Mouse (Mus musculus) intestine, embryonic 14.5 days (tissue): Measurements from ENCODE around the gene Trim71. TPM values are rescaled to one million over a fixed set of nuclear protein-coding genes. Genes with fewer than 3 reads are reported as not detected.

ENCODE experiments used
- ATAC-seq: fragments of 200-750 bp; cut with Nextera tagmentation; replicated peaks from 2 replicates; pipeline ENCODE4 v1.8.0; 2017; ENCODE audit warnings: low read depth, moderate number of reproducible peaks, moderate TSS enrichment, moderate library complexity; ENCODE audit not compliant: low FRiP score, low TSS enrichment
- DNase-seq: peaks from one replicate; pipeline ENCODE4 v3.0.0-alpha.2; 2018; ENCODE audit warnings: low spot score
- H3K27ac ChIP-seq: fragments of 300-500 bp; sonication (generic); 2 replicates; pipeline ENCODE4 v1.5.1; 2014; ENCODE audit warnings: low read depth, mild to moderate bottlenecking, control low read depth
- H3K27me3 ChIP-seq: fragments of 300-500 bp; sonication (generic); replicated peaks from 2 replicates; pipeline ENCODE4 v1.6.1; 2014; ENCODE audit warnings: low read length, control low read depth; ENCODE audit not compliant: control insufficient read depth, insufficient read depth
- H3K36me3 ChIP-seq: fragments of 300-500 bp; sonication (generic); 2 replicates; pipeline ENCODE4 v1.6.1; 2014; ENCODE audit warnings: low read length, control low read depth; ENCODE audit not compliant: control insufficient read depth, insufficient read depth
- H3K4me1 ChIP-seq: fragments of 300-500 bp; sonication (generic); replicated peaks from 2 replicates; pipeline ENCODE4 v1.6.1; 2014; ENCODE audit warnings: low read length, control low read depth, mixed read lengths; ENCODE audit not compliant: control insufficient read depth, insufficient read depth
- H3K4me2 ChIP-seq: fragments of 300-500 bp; sonication (generic); 2 replicates; pipeline ENCODE4 v1.6.1; 2014; ENCODE audit warnings: low read length
- H3K4me3 ChIP-seq: fragments of 300-500 bp; sonication (generic); 2 replicates; pipeline ENCODE4 v1.5.1; 2014; ENCODE audit warnings: low read depth, low read length, control low read depth, mixed read lengths
- H3K9ac ChIP-seq: fragments of 300-500 bp; sonication (generic); 2 replicates; pipeline ENCODE4 v1.6.1; 2014; ENCODE audit warnings: mild to moderate bottlenecking, low read length
- H3K9me3 ChIP-seq: fragments of 300-500 bp; sonication (generic); 2 replicates; pipeline ENCODE4 v1.6.1; 2016; ENCODE audit warnings: low read length, control low read depth; ENCODE audit not compliant: control insufficient read depth
- WGBS: fragments of 180-500 bp; shearing (Covaris S2); extraction: QIAGEN DNeasy Blood & Tissue Kit; methylation state at CpG from one replicate; pipeline ENCODE4 v1.1.7; 2014; 5-methylcytosine and 5-hydroxymethylcytosine counted together
- polyA plus RNA-seq: library from polyadenylated mRNA; unstranded; fragments of >200 nt; fragmentation: Nextera tagmentation; extraction: Ambion mirVana; gene quantifications from 2 replicates; pipeline ENCODE4 v1.2.1, GENCODE M21; 2014

Gene Trim71
- polyA plus RNA-seq = 2.7 and 2.9 TPM in 2 replicates

GRCm38 (mm10) chr9:114563761-114564606, at the start of gene Trim71:
Gene Trim71, minus strand, starts transcription at chr9:114564369.
- peak within 1 kb of the TSS; percentile 93 for H3K27ac ChIP-seq
- no peaks in the 10 kb centered on the region for H3K36me3 ChIP-seq
- H3K4me2 ChIP-seq = peak within 1 kb of the TSS; percentile 76
- H3K27me3 ChIP-seq = peaks cover 47% of the 10 kb centered on the region
- peak within 1 kb of the TSS; percentile 66 for H3K9ac ChIP-seq
- under 1% methylated on average over 90 of the region's 91 CpGs for WGBS
- H3K4me1 ChIP-seq = no peaks in the 10 kb centered on the region
- ATAC-seq = peak; percentile 75
- H3K4me3 ChIP-seq = peak within 1 kb of the TSS; percentile 65
- peak; percentile 86 for DNase-seq
- H3K9me3 ChIP-seq = no peaks in the 10 kb centered on the region

GRCm38 (mm10) chr9:114613026-114613425, 48.9 kb upstream of the Trim71 start:
- Histone ChIP-seq H3K9me3 (no peaks in the 10 kb centered on the region), H3K4me2 (no peak overlapping the region), H3K27ac (no peak overlapping the region), H3K27me3 (no peaks in the 10 kb centered on the region), H3K4me3 (no peak overlapping the region), H3K36me3 (peaks cover 84% of the 10 kb centered on the region), H3K4me1 (no peaks in the 10 kb centered on the region), H3K9ac (no peak overlapping the region)
- ATAC-seq = no peak
- WGBS = 93% methylated on average over 4 of the region's 4 CpGs
- no peak for DNase-seq

- Histone ChIP-seq H3K9ac (no peak overlapping the region), H3K4me3 (no peak overlapping the region), H3K9me3 (no peaks in the 10 kb centered on the region), H3K27ac (no peak overlapping the region), H3K27me3 (no peaks in the 10 kb centered on the region), H3K4me1 (no peaks in the 10 kb centered on the region), H3K4me2 (no peak overlapping the region), H3K36me3 (peaks cover 84% of the 10 kb centered on the region)
- ATAC-seq (no peak), DNase-seq (no peak)
- WGBS = 80% methylated on average over 4 of the region's 4 CpGs
Observed at GRCm38 (mm10) chr9:114612566-114612965, 48.4 kb upstream of the Trim71 start.

GRCm38 (mm10) chr9:114610266-114610665, 46.1 kb upstream of the Trim71 start:
- Histone ChIP-seq H3K9me3 (no peaks in the 10 kb centered on the region), H3K27ac (no peak overlapping the region), H3K4me2 (no peak overlapping the region), H3K9ac (no peak overlapping the region), H3K36me3 (peaks cover 88% of the 10 kb centered on the region), H3K4me1 (no peaks in the 10 kb centered on the region), H3K4me3 (no peak overlapping the region), H3K27me3 (no peaks in the 10 kb centered on the region)
- no peak for DNase-seq
- ATAC-seq = no peak
- WGBS = 88% methylated on average over 3 of the region's 3 CpGs

GRCm38 (mm10) chr9:114603876-114604540, 39.8 kb upstream of the Trim71 start:
- H3K4me1 ChIP-seq = no peaks in the 10 kb centered on the region
- DNase-seq (no peak), ATAC-seq (no peak)
- H3K27me3 ChIP-seq = no peaks in the 10 kb centered on the region
- no peak overlapping the region for H3K4me3 ChIP-seq
- 79% methylated on average over 12 of the region's 12 CpGs for WGBS
- no peak overlapping the region for H3K4me2 ChIP-seq
- no peak overlapping the region for H3K27ac ChIP-seq
- no peaks in the 10 kb centered on the region for H3K9me3 ChIP-seq
- H3K36me3 ChIP-seq = peaks cover 71% of the 10 kb centered on the region
- no peak overlapping the region for H3K9ac ChIP-seq

- DNase-seq (no peak), ATAC-seq (no peak)
- Histone ChIP-seq H3K4me1 (no peaks in the 10 kb centered on the region), H3K27ac (no peak overlapping the region), H3K4me3 (no peak overlapping the region), H3K27me3 (no peaks in the 10 kb centered on the region), H3K9ac (no peak overlapping the region), H3K4me2 (no peak overlapping the region), H3K9me3 (no peaks in the 10 kb centered on the region), H3K36me3 (peaks cover 74% of the 10 kb centered on the region)
- WGBS = 74% methylated on average over 1 of the region's 1 CpGs
Observed at GRCm38 (mm10) chr9:114601096-114601495, 36.9 kb upstream of the Trim71 start.

- no peaks in the 10 kb centered on the region for H3K9me3 ChIP-seq
- H3K4me1 ChIP-seq = 0 out of 2 replicates have a peak, but pooled peaks cover 5% of the 10 kb centered on the region
- WGBS = 35% methylated on average over 5 of the region's 5 CpGs
- H3K36me3 ChIP-seq = peaks cover 33% of the 10 kb centered on the region
- no peak overlapping the region for H3K27ac ChIP-seq
- no peak for ATAC-seq
- peak overlapping the region; percentile 89 for H3K4me2 ChIP-seq
- DNase-seq = peak; percentile 69
- no peak overlapping the region for H3K4me3 ChIP-seq
- H3K27me3 ChIP-seq = no peaks in the 10 kb centered on the region
- no peak overlapping the region for H3K9ac ChIP-seq
Observed at GRCm38 (mm10) chr9:114585017-114585345, 20.8 kb upstream of the Trim71 start.

GRCm38 (mm10) chr9:114584183-114585016, 20.2 kb upstream of the Trim71 start:
- Histone ChIP-seq H3K27me3 (no peaks in the 10 kb centered on the region), H3K27ac (peak overlapping the region; percentile 67), H3K9me3 (no peaks in the 10 kb centered on the region), H3K9ac (peak overlapping the region; percentile 43), H3K4me1 (0 out of 2 replicates have a peak, but pooled peaks cover 5% of the 10 kb centered on the region), H3K36me3 (peaks cover 30% of the 10 kb centered on the region), H3K4me2 (peak overlapping the region; percentile 89), H3K4me3 (peak overlapping the region; percentile 39)
- ATAC-seq (peak; percentile 63; the same call in 1 of the 2 replicates), DNase-seq (peak; percentile 71)
- 5% methylated on average over 31 of the region's 31 CpGs for WGBS
